Mouse (Mus musculus): ENCODE measurements around the gene Srebf2.

DNA sequence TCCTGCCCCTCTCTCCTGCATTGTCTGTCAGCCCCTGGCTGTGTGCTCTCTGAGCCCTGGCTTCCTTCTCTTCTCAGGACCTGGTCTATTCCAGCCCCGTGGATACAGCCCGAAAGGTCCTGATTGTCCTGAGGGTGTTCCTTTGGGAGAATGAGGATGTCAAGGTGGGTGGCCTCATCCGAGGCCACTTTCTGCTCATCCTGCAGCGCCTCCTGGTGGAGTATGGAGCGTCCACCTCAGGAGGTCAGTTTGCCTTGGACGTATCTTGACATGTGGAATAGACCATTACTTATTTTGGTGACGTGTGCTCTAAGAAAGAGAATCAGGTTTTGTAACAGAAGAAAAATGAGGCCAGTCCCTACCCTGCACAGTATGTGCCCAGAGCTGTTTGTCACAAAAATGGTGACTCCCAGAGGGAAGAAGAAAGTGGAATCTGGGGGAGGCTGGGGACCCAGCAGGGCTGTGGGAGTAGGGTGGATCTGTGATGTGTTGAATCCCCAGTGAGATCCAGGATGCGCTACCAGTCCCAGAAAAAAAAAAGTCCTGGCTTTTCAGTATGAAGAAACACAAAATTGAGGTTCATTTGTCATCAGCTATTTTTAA is 39.9 kb upstream of the Srebf2 start:
- TF ChIP-seq CTCF (IDR thresholded peaks at IDR 0.05; ENCODE audit: low read depth): peak; percentile 79
- TF ChIP-seq EP300 (IDR thresholded peaks at IDR 0.05; ENCODE audit: low read depth): no peak
